Mouse (Mus musculus) heart, adult 2 months (tissue): Measurements from ENCODE around the gene Atp6v1a.

Experiments used
- CTCF ChIP-seq: fragments of 200-600 bp; IDR thresholded peaks from 2 replicates; pipeline ENCODE4 v1.8.1; 2022; ENCODE audit warnings: antibody characterized with exemption, mild to moderate bottlenecking, moderate library complexity
- POLR2A ChIP-seq: fragments of 200-500 bp; IDR thresholded peaks from 2 replicates; pipeline ENCODE4 v1.6.1; 2011; ENCODE audit warnings: mild to moderate bottlenecking, low read depth, low read length, control low read depth; ENCODE audit not compliant: insufficient read depth

DNA sequence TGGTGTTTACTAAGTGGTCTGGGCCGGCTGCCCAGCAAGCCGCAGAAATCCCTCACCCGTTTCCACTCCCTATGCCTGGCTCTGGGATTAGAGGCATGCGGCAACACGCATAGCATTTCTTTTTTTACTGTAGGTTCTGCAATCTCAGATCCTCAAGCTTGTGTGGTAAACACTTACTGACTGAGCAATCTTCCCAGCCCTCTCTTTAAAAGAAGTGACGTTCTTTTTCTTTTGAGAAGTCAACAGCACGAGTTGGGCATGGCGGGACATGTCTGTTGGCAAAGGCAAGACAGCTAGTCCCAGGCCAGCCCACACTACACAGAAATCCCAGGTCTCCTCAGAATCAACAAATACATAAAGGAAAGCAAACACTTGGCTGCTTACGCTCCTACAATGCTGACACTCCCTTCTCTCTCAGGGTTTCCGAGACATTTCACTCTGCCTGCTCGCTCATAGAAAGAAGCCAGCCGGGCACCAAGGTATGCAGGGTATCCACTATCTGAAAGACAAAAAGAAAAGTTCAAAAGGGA lies 38.3 kb downstream of the Atp6v1a start:
- TF ChIP-seq CTCF (no peak), POLR2A (no peak)
